Mouse (Mus musculus) cerebellum, postnatal 25 days (tissue): ENCODE measurements around the gene Daam1.

ENCODE experiments used
- DNase-seq, 2 experiments: peaks; one replicate each; pipeline ENCODE4 v3.0.0; 2021; ENCODE audit warnings: mixed read lengths in 2 of 2

Daam1 gene

GRCm38 (mm10) chr12:71830607-71831257 is at the start of gene Daam1:
TSS of gene Daam1 (plus strand) at chr12:71831078.
- DNase-seq: peak; percentile 95 to 96

- no peak for DNase-seq
Measured at GRCm38 (mm10) chr12:71781220-71781619, 49.7 kb upstream of the Daam1 start.

GRCm38 (mm10) chr12:71783970-71784369 is 46.9 kb upstream of the Daam1 start:
- DNase-seq: no peak

- no peak for DNase-seq
Measured at GRCm38 (mm10) chr12:71784666-71785255, 46.1 kb upstream of the Daam1 start.

GRCm38 (mm10) chr12:71786521-71786920 is 44.4 kb upstream of the Daam1 start:
- DNase-seq: no peak

- no peak for DNase-seq
Measured at GRCm38 (mm10) chr12:71788791-71789190, 42.1 kb upstream of the Daam1 start.

GRCm38 (mm10) chr12:71790581-71790980 is 40.3 kb upstream of the Daam1 start:
- DNase-seq: no peak

- DNase-seq: no peak
Measured at GRCm38 (mm10) chr12:71793114-71793513, 37.8 kb upstream of the Daam1 start.

GRCm38 (mm10) chr12:71795626-71796025 is 35.3 kb upstream of the Daam1 start:
- no peak for DNase-seq

GRCm38 (mm10) chr12:71796517-71796916 is 34.4 kb upstream of the Daam1 start:
- no peak for DNase-seq

GRCm38 (mm10) chr12:71807306-71807705 is 23.6 kb upstream of the Daam1 start:
- DNase-seq: no peak

GRCm38 (mm10) chr12:71808631-71809030 is 22.2 kb upstream of the Daam1 start:
- DNase-seq: no peak

- DNase-seq: no peak
Measured at GRCm38 (mm10) chr12:71809550-71809949, 21.3 kb upstream of the Daam1 start.

GRCm38 (mm10) chr12:71812567-71812966 is 18.3 kb upstream of the Daam1 start:
- DNase-seq: no peak

- DNase-seq: no peak
Measured at GRCm38 (mm10) chr12:71813251-71813650, 17.6 kb upstream of the Daam1 start.

- DNase-seq: no peak
Measured at GRCm38 (mm10) chr12:71813761-71814160, 17.1 kb upstream of the Daam1 start.

- DNase-seq: no peak
Measured at GRCm38 (mm10) chr12:71820094-71820493, 10.8 kb upstream of the Daam1 start.

GRCm38 (mm10) chr12:71821272-71821671 is 9.6 kb upstream of the Daam1 start:
- DNase-seq: no peak

- no peak for DNase-seq
Measured at GRCm38 (mm10) chr12:71821743-71822142, 9.1 kb upstream of the Daam1 start.

- DNase-seq: no peak
Measured at GRCm38 (mm10) chr12:71824927-71825326, 6.0 kb upstream of the Daam1 start.

GRCm38 (mm10) chr12:71830139-71830538 is 739 bp upstream of the Daam1 start:
- DNase-seq: no peak

- peak in 1 of 2 experiments; percentile 74 for DNase-seq
Measured at GRCm38 (mm10) chr12:71831258-71832087, 595 bp downstream of the Daam1 start.

- peak; percentile 33 to 60 for DNase-seq
Measured at GRCm38 (mm10) chr12:71832225-71832624, 1.3 kb downstream of the Daam1 start.

GRCm38 (mm10) chr12:71834041-71834440 is 3.2 kb downstream of the Daam1 start:
- no peak for DNase-seq
